Mouse (Mus musculus) c-Kit-positive CD71-positive TER-119-positive erythroid progenitor cells, embryonic 14.5 days (primary cell): Measurements from ENCODE around the gene Gm20388.

ENCODE experiments used
- DNase-seq: peaks from one replicate; pipeline ENCODE4 v3.0.0-alpha.2; 2013; ENCODE audit warnings: low spot score

Gm20388 gene

DNA sequence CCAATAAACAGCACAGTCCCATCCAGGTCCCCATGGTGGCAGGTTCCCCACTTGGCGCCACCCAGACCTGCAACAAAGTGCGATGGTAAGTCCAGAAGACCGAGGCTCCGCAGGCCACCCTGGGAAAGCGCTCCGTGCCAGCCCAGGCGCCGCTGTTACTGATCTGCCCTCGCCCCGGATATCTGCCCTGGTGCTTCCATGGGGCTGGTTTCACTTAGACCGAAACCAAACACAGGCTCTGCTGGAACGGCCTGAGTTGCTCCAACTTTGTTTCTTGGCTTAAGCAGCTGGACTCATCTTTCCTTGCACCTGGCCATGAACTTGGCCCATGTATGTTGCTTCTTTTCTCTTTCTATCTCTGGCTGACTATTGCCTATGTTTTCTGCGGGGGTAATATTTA is 2068.0 kb downstream of the Gm20388 start:
- no peak for DNase-seq

- DNase-seq: no peak
Observed at GRCm38 (mm10) chr8:121980792-121981519, 2070.3 kb downstream of the Gm20388 start.

DNA sequence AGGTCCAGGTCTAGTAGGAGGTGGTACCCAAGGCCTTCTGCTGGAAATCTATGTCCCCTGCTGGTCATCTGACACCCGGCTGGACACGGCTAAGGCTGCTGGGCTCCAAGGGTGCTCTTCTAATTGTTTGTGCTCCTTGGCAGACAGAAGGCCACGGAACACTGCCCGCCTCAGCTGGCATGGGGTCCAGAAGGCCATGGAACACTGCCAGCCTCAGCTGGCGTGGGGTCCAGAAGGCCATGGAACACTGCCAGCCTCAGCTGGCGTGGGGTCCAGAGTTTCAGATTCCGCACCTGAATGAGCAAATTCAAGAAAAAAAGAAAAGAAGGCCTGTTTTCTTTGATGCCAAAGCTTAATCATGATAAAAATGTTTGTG is 2070.9 kb downstream of the Gm20388 start:
- no peak for DNase-seq

GRCm38 (mm10) chr8:121985673-121986072 is 2075.0 kb downstream of the Gm20388 start:
- DNase-seq: no peak

DNA sequence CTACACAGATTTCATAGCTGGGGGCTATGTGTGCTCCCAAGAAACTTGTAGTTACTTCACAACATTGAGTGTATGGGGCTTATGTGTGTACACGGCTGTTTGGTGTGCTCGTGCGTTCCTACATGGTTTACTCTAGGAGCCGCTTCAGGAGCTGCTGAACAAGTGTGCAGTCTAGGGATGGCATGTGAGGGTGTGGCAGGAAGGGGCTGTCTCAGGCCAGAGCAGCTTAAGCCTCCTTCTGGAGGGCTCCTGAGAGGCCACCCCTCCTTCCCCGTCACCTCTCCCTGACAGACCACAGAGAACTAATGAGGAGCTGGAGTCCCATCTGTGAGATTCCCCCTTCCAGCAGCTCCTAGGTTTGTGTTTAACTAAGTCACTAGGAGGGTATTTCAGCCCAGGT is 2077.3 kb downstream of the Gm20388 start:
- no peak for DNase-seq

- DNase-seq: no peak
Observed at GRCm38 (mm10) chr8:121990506-121991255, 2080.0 kb downstream of the Gm20388 start.

DNA sequence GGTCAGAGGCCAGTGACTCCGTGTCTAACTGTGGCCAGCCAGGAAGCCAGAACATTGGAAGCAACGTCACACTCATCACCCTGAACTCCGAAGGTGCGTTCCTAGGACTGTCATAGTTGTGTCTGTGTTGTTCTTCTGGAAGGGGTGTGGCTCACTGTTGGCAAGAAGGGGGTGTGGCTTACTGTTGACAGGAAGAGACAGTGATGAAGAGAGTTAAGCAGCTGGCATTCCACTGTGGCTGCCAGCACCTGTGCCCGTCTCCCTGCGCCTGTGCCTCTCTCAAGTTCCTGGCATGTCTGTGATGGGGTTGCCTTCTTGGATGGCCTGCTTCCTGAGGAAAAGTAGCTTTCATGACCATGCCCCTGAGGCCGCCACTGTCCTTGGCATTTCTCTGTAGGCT is 2081.0 kb downstream of the Gm20388 start:
- DNase-seq: no peak

- no peak for DNase-seq
Observed at GRCm38 (mm10) chr8:121992911-121993310, 2082.3 kb downstream of the Gm20388 start.

DNA sequence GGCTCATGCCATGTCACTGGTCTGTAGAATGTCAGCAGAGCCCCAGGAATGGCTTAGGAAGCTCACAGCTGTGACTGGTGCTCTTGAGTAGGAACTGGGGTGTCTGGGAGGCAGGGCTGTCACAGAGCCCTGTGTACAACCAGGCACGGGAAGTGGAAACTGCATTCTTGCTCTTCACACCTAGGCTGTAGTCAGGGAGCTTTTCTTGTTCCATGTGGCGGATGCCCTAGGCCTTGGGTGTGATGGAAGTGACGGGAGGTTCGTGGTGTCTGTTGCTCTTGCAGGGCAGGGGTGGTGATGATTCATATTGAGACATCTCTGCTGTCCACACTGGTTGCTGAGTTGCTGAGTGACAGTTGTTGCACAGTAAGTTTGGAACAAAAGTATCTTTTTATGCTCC is 2084.5 kb downstream of the Gm20388 start:
- DNase-seq: no peak

GRCm38 (mm10) chr8:121995895-121996294 is 2085.3 kb downstream of the Gm20388 start:
- no peak for DNase-seq

DNA sequence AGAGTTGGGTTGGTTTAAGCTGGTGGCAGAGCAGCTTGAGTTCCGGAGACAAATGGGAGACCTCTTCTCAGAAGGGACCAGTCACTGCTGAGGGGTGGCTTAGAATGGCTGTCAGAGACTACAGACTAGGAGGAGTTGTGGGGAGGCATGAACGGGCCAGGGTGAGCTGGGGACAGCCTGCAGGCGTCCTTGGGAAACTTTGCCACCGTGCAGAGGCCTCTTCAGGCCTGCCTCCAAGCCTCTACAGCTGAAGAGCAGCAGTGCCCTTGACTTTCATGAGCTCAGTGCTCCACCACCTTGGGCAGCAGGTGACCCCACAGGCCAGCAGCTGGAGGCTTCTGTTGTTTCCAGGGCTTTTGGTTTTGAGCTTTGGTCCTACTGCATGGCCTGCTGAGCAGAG is 2088.0 kb downstream of the Gm20388 start:
- no peak for DNase-seq

DNA sequence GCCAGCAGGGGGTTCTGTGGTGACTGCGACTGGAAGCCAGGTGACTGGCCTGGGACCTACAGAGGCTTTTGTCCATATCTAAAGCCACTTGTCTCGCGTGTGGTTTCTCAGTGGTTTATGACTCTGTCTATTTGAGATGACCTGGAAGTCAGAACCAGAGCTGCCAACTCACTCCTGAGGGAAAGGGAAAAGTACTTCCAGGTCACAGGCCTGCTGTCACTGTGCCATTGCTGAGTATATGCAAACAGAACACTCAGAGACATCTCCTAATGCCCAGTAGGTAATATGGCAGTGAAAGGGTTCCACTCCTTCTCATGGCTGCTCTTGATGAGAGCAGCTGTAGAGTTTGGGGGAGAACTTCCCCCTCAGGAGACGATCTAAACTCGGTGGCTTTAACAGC is 2088.6 kb downstream of the Gm20388 start:
- no peak for DNase-seq

DNA sequence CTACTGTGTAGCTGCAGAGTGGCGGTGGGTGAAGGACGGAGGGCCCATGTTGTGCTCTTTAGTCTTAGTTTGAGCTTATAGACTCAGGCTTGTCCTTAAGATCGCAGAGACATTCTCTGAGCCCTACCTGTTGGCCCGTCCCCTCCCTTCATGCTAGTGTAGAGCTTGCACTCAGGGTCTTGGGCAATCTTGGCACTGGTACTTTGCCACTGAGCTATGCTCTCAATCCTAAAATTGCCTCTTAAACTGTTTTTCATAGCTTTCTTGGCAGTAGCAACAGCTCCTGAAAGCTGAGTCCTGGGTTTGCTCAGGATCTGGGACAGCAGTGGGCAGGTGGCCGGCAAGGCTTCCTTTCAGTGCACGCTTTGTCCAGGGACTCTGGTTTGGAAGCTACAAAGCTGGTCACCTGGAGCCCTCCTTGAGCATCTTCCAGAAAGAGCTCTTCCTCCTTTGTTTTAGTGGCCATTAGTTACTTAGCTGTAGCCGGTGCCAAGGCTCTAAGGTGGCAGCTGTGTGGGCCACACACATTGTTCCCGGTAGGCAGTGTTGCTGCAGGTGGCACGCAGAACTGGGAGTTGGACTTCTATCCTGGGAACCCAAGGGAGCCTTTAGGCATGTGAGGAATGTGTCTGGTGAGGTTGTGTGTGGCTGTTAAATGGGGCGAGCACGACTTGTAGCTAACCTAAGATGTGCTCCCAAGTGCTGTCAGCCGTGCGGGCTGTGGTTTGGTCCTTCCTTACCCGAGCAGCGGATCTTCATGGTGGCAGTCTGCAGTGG is 2090.9 kb downstream of the Gm20388 start:
- DNase-seq: no peak

- DNase-seq: no peak
Observed at GRCm38 (mm10) chr8:122003646-122004045, 2093.0 kb downstream of the Gm20388 start.

DNA sequence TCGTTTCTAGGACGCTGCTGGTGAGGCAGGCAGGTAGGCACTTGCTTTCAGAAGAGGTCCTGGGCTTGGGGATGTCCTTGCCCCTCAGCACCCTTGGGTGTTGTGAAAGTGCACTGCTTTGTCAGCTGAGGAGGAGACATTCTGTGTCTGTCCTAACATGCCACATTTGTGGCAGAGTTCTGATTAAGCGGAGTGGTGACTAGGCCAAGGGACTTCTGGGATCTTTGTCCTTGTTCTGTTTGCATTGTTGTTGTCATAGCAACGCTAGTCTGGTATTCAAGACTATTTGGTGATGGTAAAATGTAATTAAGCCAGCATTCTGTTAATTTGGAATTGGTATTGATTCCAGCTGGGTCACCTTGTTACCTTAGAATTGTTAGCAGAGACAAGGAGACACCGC is 2093.5 kb downstream of the Gm20388 start:
- no peak for DNase-seq

- no peak for DNase-seq
Observed at GRCm38 (mm10) chr8:122005422-122006204, 2095.0 kb downstream of the Gm20388 start.

GRCm38 (mm10) chr8:122006688-122007484 is 2096.2 kb downstream of the Gm20388 start:
- DNase-seq: no peak

DNA sequence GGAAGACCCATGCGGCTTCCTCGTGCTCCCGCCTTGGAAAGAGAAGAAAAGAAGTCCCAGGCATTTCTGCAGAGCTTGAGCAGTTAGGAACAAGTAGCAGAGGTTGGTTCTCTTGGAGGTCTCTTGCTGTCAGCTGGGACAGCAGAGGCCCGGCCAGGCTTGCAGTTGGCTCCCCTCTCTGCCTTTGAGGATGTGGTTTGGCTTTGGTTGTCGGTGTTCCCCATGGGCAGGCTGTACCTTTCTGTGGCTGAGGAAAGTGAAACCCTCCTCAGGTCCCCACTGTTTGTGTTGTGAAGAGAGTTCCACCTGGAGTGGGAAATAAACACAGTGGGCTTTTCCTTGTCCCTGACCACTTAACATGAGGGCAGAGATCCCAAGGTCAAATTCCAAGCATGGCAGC is 2097.8 kb downstream of the Gm20388 start:
- DNase-seq: no peak

- DNase-seq: no peak
Observed at GRCm38 (mm10) chr8:122010638-122011037, 2100.0 kb downstream of the Gm20388 start.

GRCm38 (mm10) chr8:122011066-122011588 is 2100.5 kb downstream of the Gm20388 start:
- no peak for DNase-seq

GRCm38 (mm10) chr8:122014606-122015005 is 2104.0 kb downstream of the Gm20388 start:
- DNase-seq: no peak
